Mouse (Mus musculus) frontal cortex, postnatal 36 days (tissue): Measurements from ENCODE around the gene Mef2d.

Experiments
- DNase-seq, 2 experiments: peaks; one replicate each; pipeline ENCODE4 v3.0.0; 2022; ENCODE audit warnings: low spot score in 2 of 2

Gene Mef2d

GRCm38 (mm10) chr3:88137821-88138220 is 4.4 kb upstream of the Mef2d start:
- DNase-seq, result no peak

- peak; percentile 96 to 97 for DNase-seq
Measured at GRCm38 (mm10) chr3:88138336-88139242, 3.6 kb upstream of the Mef2d start.

GRCm38 (mm10) chr3:88139243-88140177 is 2.7 kb upstream of the Mef2d start:
- DNase-seq, result peak in 1 of 2 experiments; percentile 70

- no peak for DNase-seq
Measured at GRCm38 (mm10) chr3:88140178-88140902, 1.8 kb upstream of the Mef2d start.

GRCm38 (mm10) chr3:88140903-88141430 is 1.2 kb upstream of the Mef2d start:
- DNase-seq, result no peak

- no peak for DNase-seq
Measured at GRCm38 (mm10) chr3:88141439-88141786, 759 bp upstream of the Mef2d start.

- no peak for DNase-seq
Measured at GRCm38 (mm10) chr3:88142546-88142915, 359 bp downstream of the Mef2d start.

- peak; percentile 63 to 74 for DNase-seq
Measured at GRCm38 (mm10) chr3:88142916-88143771, 972 bp downstream of the Mef2d start.

GRCm38 (mm10) chr3:88143961-88144486 is 1.9 kb downstream of the Mef2d start:
- DNase-seq, result peak; percentile 60 to 66

GRCm38 (mm10) chr3:88144648-88145410 is 2.7 kb downstream of the Mef2d start:
- no peak for DNase-seq

GRCm38 (mm10) chr3:88145411-88145782 is 3.2 kb downstream of the Mef2d start:
- DNase-seq, result peak in 1 of 2 experiments; percentile 19

GRCm38 (mm10) chr3:88145952-88146351 is 3.8 kb downstream of the Mef2d start:
- peak in 1 of 2 experiments; percentile 5 for DNase-seq

GRCm38 (mm10) chr3:88146376-88147112 is 4.4 kb downstream of the Mef2d start:
- peak in 1 of 2 experiments; percentile 3 for DNase-seq

- peak in 1 of 2 experiments; percentile 3 for DNase-seq
Measured at GRCm38 (mm10) chr3:88147444-88147843, 5.3 kb downstream of the Mef2d start.

GRCm38 (mm10) chr3:88147866-88148265 is 5.7 kb downstream of the Mef2d start:
- DNase-seq, result no peak

- peak in 1 of 2 experiments; percentile 13 for DNase-seq
Measured at GRCm38 (mm10) chr3:88148354-88148753, 6.2 kb downstream of the Mef2d start.

GRCm38 (mm10) chr3:88148776-88149509 is 6.8 kb downstream of the Mef2d start:
- DNase-seq, result no peak

GRCm38 (mm10) chr3:88149510-88149974 is 7.4 kb downstream of the Mef2d start:
- DNase-seq, result no peak
